Mouse (Mus musculus): ENCODE results near the gene Pak4. TPM values are rescaled to one million over a fixed set of nuclear protein-coding genes. Genes with fewer than 3 reads are reported as not detected.

The Pak4 gene
- polyA plus RNA-seq, 1 experiment from 2014 or later: 50.2 TPM

- no peak for ATAC-seq (ENCODE audit: insufficient read depth, low FRiP score, low read depth)
- Histone ChIP-seq H3K9me3 (no peaks in the 10 kb centered on the region), H3K9ac (no peak overlapping the region), H3K27ac (no peak overlapping the region), H3K4me3 (replicated peaks) (no peak overlapping the region), H3K4me1 (0 out of 2 replicates have a peak, but pooled peaks cover 3% of the 10 kb centered on the region), H3K36me3 (no peaks in the 10 kb centered on the region), H3K27me3 (replicated peaks) (no peaks in the 10 kb centered on the region), H3K4me2 (no peak overlapping the region)
- WGBS: 71% methylated on average over 5 of the region's 5 CpGs
Measured at GRCm38 (mm10) chr7:28603136-28603535, 5.2 kb upstream of the Pak4 start.

GRCm38 (mm10) chr7:28601668-28602067, 3.7 kb upstream of the Pak4 start:
- ATAC-seq (ENCODE audit: insufficient read depth, low FRiP score, low read depth): no peak
- Histone ChIP-seq H3K9me3 (no peaks in the 10 kb centered on the region), H3K4me2 (no peak overlapping the region), H3K9ac (no peak overlapping the region), H3K27ac (no peak overlapping the region), H3K27me3 (replicated peaks) (no peaks in the 10 kb centered on the region), H3K4me3 (replicated peaks) (no peak overlapping the region), H3K36me3 (no peaks in the 10 kb centered on the region), H3K4me1 (peaks cover 7% of the 10 kb centered on the region)
- WGBS: 20% methylated on average over 7 of the region's 7 CpGs

GRCm38 (mm10) chr7:28601029-28601428, 3.0 kb upstream of the Pak4 start:
- no peak for ATAC-seq (ENCODE audit: insufficient read depth, low FRiP score, low read depth)
- Histone ChIP-seq H3K36me3 (no peaks in the 10 kb centered on the region), H3K27ac (no peak overlapping the region), H3K27me3 (replicated peaks) (no peaks in the 10 kb centered on the region), H3K4me2 (no peak overlapping the region), H3K4me3 (replicated peaks) (no peak overlapping the region), H3K9me3 (no peaks in the 10 kb centered on the region), H3K9ac (no peak overlapping the region), H3K4me1 (peaks cover 13% of the 10 kb centered on the region)
- WGBS: 10% methylated on average over 11 of the region's 11 CpGs

GRCm38 (mm10) chr7:28598951-28599350, 966 bp upstream of the Pak4 start:
- H3K9ac ChIP-seq: no peak overlapping the region
- H3K4me3 ChIP-seq (replicated peaks): no peak overlapping the region
- no peaks in the 10 kb centered on the region for H3K36me3 ChIP-seq
- 56% methylated on average over 2 of the region's 2 CpGs for WGBS
- H3K4me1 ChIP-seq: peaks cover 33% of the 10 kb centered on the region
- H3K9me3 ChIP-seq: no peaks in the 10 kb centered on the region
- peak overlapping the region; percentile 12; the same call in 1 of the 2 replicates for H3K27ac ChIP-seq
- H3K4me2 ChIP-seq: no peak overlapping the region
- ATAC-seq (ENCODE audit: insufficient read depth, low FRiP score, low read depth): no peak
- H3K27me3 ChIP-seq (replicated peaks): no peaks in the 10 kb centered on the region

- no peak for ATAC-seq (ENCODE audit: insufficient read depth, low FRiP score, low read depth)
- no peaks in the 10 kb centered on the region for H3K9me3 ChIP-seq
- H3K4me3 ChIP-seq (replicated peaks): peak overlapping the region; percentile 68
- H3K27ac ChIP-seq: peak overlapping the region; percentile 90
- WGBS: 3% methylated on average over 9 of the region's 9 CpGs
- H3K36me3 ChIP-seq: no peaks in the 10 kb centered on the region
- H3K4me1 ChIP-seq: peaks cover 50% of the 10 kb centered on the region
- H3K27me3 ChIP-seq (replicated peaks): no peaks in the 10 kb centered on the region
- peak overlapping the region; percentile 56 for H3K9ac ChIP-seq
- peak overlapping the region; percentile 71 for H3K4me2 ChIP-seq
Measured at GRCm38 (mm10) chr7:28597277-28597570, 761 bp downstream of the Pak4 start.

GRCm38 (mm10) chr7:28596436-28597276, 1.3 kb downstream of the Pak4 start:
- Histone ChIP-seq H3K36me3 (no peaks in the 10 kb centered on the region), H3K9ac (peak overlapping the region; percentile 56; the same call in 1 of the 2 replicates), H3K4me1 (peaks cover 54% of the 10 kb centered on the region), H3K4me3 (replicated peaks) (peak overlapping the region; percentile 68), H3K9me3 (no peaks in the 10 kb centered on the region), H3K4me2 (peak overlapping the region; percentile 71), H3K27ac (peak overlapping the region; percentile 90), H3K27me3 (replicated peaks) (no peaks in the 10 kb centered on the region)
- 30% methylated on average over 20 of the region's 20 CpGs for WGBS
- peak; percentile 87 for ATAC-seq (ENCODE audit: insufficient read depth, low FRiP score, low read depth)

- peak overlapping the region; percentile 90 for H3K27ac ChIP-seq
- peaks cover 59% of the 10 kb centered on the region for H3K4me1 ChIP-seq
- H3K27me3 ChIP-seq (replicated peaks): no peaks in the 10 kb centered on the region
- no peaks in the 10 kb centered on the region for H3K36me3 ChIP-seq
- H3K9ac ChIP-seq: no peak overlapping the region
- no peak for ATAC-seq (ENCODE audit: insufficient read depth, low FRiP score, low read depth)
- H3K4me2 ChIP-seq: peak overlapping the region; percentile 71
- peak overlapping the region; percentile 68 for H3K4me3 ChIP-seq (replicated peaks)
- WGBS: 75% methylated on average over 8 of the region's 8 CpGs
- H3K9me3 ChIP-seq: no peaks in the 10 kb centered on the region
Measured at GRCm38 (mm10) chr7:28595751-28596435, 2.1 kb downstream of the Pak4 start.

GRCm38 (mm10) chr7:28593206-28594111, 4.5 kb downstream of the Pak4 start:
- Histone ChIP-seq H3K27me3 (replicated peaks) (no peaks in the 10 kb centered on the region), H3K4me3 (replicated peaks) (no peak overlapping the region), H3K4me2 (no peak overlapping the region), H3K4me1 (peaks cover 61% of the 10 kb centered on the region), H3K9ac (no peak overlapping the region), H3K27ac (0 out of 2 replicates have a peak overlapping the region, but pooled peaks have one; percentile 17), H3K36me3 (no peaks in the 10 kb centered on the region), H3K9me3 (no peaks in the 10 kb centered on the region)
- ATAC-seq (ENCODE audit: insufficient read depth, low FRiP score, low read depth): no peak
- WGBS: 39% methylated on average over 14 of the region's 14 CpGs

- Histone ChIP-seq H3K9ac (no peak overlapping the region), H3K27me3 (replicated peaks) (no peaks in the 10 kb centered on the region), H3K4me1 (peaks cover 76% of the 10 kb centered on the region), H3K4me3 (replicated peaks) (no peak overlapping the region), H3K4me2 (no peak overlapping the region), H3K9me3 (no peaks in the 10 kb centered on the region), H3K36me3 (no peaks in the 10 kb centered on the region), H3K27ac (no peak overlapping the region)
- WGBS: 71% methylated on average over 1 of the region's 1 CpGs
- no peak for ATAC-seq (ENCODE audit: insufficient read depth, low FRiP score, low read depth)
Measured at GRCm38 (mm10) chr7:28591862-28592261, 6.1 kb downstream of the Pak4 start.

- Histone ChIP-seq H3K9ac (no peak overlapping the region), H3K27ac (0 out of 2 replicates have a peak overlapping the region, but pooled peaks have one; percentile 16)
Measured at GRCm38 (mm10) chr7:28587644-28588043, 10.3 kb downstream of the Pak4 start.

GRCm38 (mm10) chr7:28586663-28587411, 11.1 kb downstream of the Pak4 start:
- H3K4me2 ChIP-seq: no peak overlapping the region
- no peaks in the 10 kb centered on the region for H3K27me3 ChIP-seq (replicated peaks)
- no peak overlapping the region for H3K27ac ChIP-seq
- H3K9ac ChIP-seq: no peak overlapping the region
- no peaks in the 10 kb centered on the region for H3K36me3 ChIP-seq
- ATAC-seq (ENCODE audit: insufficient read depth, low FRiP score, low read depth): no peak
- H3K4me3 ChIP-seq (replicated peaks): no peak overlapping the region
- H3K4me1 ChIP-seq: peaks cover 63% of the 10 kb centered on the region
- H3K9me3 ChIP-seq: no peaks in the 10 kb centered on the region
- 64% methylated on average over 6 of the region's 6 CpGs for WGBS

More at GRCm38 (mm10) chr7:28587644-28588043, 10.3 kb downstream of the Pak4 start:
- Histone ChIP-seq H3K36me3 (no peaks in the 10 kb centered on the region), H3K27me3 (replicated peaks) (no peaks in the 10 kb centered on the region), H3K4me2 (no peak overlapping the region), H3K4me1 (peaks cover 67% of the 10 kb centered on the region), H3K9me3 (no peaks in the 10 kb centered on the region), H3K4me3 (replicated peaks) (no peak overlapping the region)
- ATAC-seq (ENCODE audit: insufficient read depth, low FRiP score, low read depth): no peak

Data from stomach, embryonic 15.5 days (tissue).